Mouse (Mus musculus): Measurements from ENCODE around the gene Tmcc3.
"Not testable (repeated sequence)": the region's sequence is repeated elsewhere in the genome, so short reads cannot be mapped to it uniquely, and the experiment has no call there.

Tmcc3 gene

DNA sequence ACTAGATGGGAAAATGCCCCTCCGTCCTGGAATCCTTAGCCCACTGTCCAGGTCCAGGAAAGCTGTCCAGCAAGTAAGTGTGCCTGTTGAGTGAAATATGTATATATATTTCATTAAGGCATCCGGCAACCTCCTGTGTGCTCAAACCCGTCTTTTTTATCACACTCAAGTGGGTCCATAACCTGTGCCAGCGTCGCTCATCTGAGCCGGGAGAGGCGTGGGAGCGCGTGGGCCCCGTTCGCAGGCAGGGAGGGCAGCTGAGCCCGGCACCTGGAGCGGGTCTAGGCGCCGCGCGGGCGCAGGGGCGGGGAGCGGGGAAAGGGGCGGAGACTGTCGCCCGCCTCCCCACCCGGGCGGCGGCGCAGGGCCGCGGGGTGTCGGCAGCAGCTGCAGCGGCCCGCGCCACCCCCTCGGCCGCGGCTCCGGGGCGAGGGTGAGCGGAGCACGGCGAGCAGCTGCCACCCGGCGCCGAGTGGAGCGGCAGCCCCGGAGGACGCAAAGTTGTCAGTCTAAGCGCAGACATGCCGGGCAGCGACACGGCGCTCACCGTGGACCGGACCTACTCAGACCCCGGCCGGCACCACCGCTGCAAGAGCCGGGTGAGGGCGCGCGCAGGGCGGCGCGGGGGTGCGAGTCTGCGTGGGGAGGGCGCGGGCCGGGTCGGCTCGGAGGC is 202.9 kb downstream of the Tmcc3 start:
- DNase-seq (ENCODE audit: low spot score in 2 of 2): peak; percentile 27 to 72

DNA sequence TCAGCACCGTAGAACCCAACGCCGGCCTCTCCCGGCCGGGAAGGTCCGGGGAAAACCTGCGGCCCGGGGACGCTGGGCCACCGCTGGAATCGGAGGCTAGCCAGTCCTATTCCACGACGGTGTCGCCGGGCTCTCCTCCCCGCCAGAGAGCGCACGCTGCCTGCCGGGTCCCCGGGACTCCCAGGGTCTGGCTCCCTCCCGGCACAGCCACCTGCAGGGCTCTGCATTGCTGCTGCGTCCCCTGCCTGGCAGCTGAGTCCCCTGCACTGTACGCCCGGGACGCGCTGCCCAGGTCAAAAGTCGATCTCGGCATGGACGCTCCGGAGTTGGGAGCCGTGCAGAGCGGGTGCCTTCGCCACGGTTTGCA is 203.4 kb downstream of the Tmcc3 start:
- DNase-seq (ENCODE audit: low spot score in 2 of 2): peak in 1 of 2 experiments; percentile 44

DNA sequence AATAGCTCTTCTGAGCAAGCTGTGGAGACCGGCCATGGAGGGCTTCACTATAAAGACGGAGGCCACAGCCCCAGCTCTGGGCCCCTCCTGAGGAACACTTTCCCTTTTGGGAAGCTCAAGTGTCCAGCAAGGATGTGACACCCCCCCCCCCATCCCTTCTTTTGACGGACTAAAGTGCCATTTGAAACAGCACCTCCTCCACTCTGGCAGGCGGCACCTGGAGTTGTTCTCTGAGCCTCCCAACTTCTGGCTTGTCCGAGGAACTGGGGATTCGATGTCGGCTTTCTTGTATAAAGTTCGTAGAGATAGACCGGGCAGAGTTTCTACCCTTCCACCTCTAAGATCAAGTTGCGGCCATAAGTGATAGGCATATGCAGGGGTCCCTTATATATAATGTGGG is 203.8 kb downstream of the Tmcc3 start:
- no peak for DNase-seq (ENCODE audit: low spot score in 2 of 2)

DNA sequence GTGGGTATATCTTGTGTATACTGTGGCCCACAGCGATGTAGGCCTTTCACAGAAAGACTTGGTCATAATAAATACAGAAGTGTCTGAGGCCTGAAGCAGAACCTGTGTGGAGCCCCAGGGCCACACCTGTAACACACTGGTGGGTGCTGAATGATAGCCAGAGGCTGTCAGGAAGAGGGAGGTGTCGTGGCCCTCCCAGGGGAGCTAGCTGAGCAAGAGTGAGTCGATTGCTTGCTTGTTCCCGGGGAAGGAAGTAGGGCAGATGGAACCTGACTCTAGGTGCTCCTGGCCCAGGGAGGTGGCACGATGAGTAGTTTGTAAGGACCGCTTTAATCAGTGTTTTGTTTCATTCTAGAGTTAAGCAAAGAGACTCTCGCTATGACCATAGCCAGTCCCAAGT is 208.1 kb downstream of the Tmcc3 start:
- DNase-seq (ENCODE audit: low spot score in 2 of 2): no peak

DNA sequence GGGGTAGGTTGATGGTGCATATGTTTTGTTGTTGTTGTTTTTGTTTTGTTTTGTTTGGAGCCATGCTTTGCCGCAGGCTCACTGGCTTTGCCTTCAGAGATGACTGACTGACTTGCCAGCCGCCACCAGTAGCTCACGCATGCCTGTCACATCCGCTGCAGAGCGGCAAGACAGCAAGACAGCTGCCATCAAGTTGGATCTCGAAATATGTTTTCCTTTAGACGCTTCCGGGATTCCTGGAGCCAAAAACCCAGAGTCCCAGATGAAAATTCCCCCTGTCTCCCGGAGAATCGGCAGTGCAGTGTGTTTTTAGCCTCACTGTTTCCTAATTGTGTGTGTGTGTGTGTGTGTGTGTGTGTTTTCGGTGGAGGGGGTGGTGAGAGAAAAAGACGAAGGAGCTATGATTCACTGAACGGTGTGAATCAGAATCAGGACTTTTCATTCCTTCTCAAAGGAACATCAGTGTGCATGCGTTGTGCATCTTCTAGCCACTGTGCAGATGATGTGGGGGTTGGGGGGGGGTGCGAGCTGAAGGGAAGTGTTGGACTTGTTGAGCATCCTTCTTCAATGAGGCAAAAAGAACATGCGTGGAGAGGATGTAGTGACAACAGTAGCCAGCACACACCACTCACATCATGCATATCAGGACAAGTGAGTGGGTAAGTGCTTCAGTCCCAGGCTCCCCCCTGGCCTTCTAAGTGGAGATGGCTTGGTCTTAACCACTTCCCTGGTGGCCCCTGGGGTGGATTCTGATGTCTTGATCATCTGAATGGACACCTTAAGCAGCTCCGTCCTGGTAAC is 208.8 kb downstream of the Tmcc3 start:
- DNase-seq (ENCODE audit: low spot score in 2 of 2): peak in 1 of 2 experiments; percentile 33

DNA sequence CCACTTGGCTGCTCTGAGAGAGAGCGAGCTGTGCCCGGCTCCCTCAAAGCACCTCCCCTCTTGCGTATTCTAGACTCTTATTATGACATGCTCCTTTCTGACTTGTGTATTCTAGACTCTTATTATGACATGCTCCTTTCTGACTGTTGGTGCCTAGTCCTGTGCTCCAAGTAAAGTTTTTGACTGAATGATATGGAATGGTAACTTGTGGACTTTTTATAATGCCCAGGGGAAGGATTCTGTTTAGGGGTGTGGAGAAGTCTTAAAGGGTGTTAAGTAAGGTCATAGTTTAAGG is 209.3 kb downstream of the Tmcc3 start:
- DNase-seq (ENCODE audit: low spot score in 2 of 2): no peak

DNA sequence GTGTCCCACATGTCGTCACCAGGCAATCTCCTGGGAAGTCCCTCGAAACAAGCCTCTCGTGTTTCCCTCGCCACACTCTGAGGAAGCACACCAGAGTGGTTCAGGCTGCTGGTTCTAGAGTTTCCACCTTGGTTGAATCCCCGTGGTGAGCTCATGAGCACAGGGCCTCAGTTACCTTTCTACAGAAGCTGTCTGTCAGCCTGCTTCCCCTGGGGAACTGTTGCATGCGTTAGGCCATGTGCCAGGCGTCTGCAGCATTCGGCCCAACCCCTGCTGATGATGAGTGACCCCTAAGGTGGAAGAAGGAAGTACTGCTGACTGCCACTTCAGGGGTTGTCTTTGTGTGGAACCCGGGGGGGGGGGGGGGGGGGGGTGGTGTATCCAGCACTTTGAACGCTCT is 210.0 kb downstream of the Tmcc3 start:
- DNase-seq (ENCODE audit: low spot score in 2 of 2): no peak

DNA sequence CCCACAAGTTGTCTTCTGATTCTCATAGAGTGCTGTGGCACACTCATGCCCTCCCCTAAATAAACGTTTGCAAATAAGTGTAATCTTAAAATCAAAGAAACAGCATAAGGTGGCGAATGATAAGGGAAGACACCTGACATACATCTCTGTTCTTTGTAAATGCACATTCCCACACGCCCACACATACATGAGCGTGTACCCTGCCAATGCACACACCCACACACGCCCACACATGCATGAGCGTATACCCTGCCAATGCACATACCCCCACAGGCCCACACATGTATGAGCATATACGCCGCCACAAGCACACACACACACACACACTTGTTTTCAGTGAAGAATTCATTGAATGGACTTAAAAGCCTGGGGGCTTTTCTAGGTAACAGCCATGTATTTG is 211.5 kb downstream of the Tmcc3 start:
- no peak for DNase-seq (ENCODE audit: low spot score in 2 of 2)

DNA sequence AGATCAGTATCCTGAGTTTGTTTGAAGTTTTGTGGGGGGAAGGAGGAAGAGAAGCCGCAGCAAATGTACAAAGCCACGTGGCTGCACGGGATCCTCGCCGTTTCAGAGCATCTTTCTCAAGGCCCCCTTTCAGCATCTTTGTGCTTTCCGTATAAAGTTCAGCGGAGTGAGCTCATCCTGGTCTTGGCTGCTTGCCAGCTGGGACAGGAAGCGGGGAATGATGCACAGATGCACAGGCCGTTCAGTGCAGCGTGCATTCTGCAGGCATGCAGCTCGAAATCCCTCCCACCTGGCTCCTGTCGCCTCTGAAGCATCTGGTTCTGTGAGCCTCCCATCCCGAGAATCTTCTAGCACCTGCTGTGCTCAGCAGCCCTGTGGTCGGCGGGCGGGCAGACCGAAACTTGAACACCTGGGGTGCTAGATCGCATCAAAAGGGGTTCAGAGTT is 212.0 kb downstream of the Tmcc3 start:
- DNase-seq (ENCODE audit: low spot score in 2 of 2): peak; percentile 65 to 69

DNA sequence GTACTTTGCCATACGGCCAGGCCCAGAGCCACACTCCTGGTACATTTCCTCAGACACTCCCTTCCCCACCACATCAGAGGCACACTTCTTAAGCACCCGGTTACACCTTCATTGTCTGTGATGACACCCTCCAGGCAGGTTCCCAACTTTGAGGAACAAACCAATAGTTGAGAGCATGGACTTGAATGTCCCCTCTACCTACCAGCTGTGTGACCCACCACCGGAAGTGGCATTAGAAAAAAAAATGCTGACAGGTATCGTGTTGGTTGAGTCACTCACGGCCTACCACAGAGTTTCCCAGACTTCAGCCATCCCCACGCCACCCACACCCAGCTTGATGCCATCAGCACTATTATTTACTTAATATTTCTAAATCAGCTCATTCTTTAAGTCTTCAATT is 213.2 kb downstream of the Tmcc3 start:
- no peak for DNase-seq (ENCODE audit: low spot score in 2 of 2)

DNA sequence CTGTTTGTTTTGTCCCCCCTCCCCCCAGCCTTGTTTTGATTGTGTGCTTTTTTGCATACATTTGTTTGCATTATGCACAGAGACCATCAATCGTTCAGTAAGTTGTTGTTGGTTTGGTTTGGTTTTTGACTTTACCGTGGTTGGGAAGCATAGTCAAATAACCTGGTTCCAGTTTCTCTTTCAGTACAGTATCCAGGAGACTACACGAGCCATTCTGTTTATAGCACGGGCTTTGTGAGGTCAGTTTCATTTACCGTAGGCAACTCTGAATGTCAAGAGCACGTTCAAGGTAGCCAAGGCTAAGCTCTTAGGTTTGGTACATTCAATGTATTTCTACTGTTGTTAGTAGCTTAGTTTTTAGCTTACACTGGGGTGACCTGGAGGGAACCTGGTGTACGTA is 214.0 kb downstream of the Tmcc3 start:
- DNase-seq (ENCODE audit: low spot score in 2 of 2): no peak

DNA sequence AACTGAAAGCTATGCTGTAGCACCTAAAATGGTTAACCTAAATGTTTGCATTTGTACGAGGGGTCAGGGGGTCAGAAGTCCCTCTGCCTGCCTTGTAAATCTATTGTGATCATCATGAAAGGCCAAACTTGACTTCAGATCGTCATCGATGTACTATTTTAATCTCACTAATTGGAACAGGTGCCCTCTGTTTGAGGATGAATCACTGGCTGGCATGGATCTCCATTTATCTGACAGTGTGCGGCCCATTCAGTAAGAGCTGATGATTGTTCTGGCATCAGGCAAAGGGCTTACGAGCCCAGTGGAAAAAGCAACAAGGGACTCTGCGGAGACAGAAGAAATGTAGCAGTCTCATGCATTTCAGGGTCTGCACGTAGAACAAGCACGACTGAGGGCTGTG is 215.1 kb downstream of the Tmcc3 start:
- no peak for DNase-seq (ENCODE audit: low spot score in 2 of 2)

DNA sequence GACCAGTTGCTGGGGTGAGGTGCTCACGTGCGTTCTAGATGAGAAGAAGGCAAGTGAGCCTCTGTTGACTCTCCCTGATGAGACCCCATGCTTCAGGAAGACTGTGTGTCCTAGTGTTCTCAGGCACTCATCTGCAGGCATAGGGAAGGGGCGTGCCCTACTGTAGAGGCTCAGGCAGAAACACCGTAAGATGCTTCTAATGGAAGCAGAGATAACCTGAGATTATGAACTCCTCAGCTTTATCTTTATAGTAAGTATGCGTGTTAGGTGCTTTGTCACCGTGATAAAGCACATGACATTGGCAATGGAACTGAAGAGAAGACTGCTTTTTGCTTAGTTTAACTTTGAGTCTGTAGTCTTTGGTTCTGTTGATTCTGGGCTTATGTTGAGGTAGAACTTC is 215.5 kb downstream of the Tmcc3 start:
- DNase-seq (ENCODE audit: low spot score in 2 of 2): no peak

DNA sequence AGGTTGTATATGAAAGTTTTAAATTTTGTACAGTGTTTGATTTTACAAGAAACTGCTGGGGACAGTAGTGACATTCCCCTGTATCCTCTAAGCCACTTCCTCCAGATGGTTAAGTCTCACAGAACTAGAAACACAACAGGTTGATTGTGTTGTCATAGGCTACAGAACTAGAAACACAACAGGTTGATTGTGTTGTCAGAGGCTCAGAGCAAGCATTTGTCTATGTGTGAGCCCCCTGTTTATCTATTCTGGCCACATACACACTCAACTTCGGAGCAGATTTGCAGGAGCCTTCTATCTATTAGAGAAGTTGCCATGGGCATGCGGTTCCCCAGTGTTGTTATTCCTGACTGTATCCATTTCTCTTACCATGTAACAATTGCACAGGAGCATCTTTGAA is 218.3 kb downstream of the Tmcc3 start:
- DNase-seq (ENCODE audit: low spot score in 2 of 2): no peak

DNA sequence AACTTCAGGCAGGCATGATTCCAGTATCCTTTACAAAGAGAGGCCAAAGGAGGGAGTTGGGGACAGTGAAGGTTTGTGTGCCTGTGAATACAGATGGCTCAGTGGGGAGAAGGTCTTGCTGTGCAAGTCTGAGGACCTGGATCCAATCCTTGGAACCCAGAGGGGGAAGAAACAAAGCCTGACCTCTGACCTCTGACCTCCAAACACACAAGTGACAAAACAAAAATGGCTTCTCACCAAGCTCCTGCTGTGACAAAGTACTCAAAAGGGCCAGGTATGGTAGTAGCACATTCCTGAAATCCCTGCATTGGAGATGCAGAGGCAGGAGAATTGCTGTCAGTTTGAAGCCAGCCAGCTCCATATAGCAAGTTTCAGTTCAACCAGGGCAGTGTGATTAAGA is 219.7 kb downstream of the Tmcc3 start:
- DNase-seq (ENCODE audit: low spot score in 2 of 2): no peak

DNA sequence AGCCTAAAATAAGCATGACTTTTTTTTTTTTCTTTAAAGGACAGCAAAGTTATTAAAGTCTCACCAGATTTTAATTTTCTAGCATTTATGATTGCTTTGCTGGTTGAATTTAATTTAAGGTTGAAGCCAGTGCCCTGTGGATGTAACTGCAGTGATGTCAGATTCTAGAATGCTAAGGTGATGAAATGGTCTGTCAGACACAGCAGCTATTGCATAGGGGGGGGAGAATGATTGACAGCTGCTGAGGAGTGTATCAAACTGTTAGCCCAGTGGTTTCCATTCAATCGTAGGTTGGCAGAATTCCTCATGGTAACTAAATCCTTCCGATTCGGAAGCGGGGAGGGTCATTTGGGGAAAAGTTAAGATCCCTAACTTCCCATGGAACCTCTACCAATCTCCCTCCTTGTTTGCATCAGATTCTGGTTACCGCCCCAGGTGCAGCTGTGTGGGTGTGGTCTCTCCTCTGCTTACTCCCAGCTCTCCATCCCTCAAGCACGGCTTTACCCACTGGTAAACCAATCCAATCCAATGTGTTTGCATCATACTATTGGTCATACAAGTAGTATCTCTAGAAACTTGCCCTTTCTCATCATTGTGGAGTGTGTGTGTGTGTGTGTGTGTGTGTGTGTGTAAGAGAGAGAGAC is 221.5 kb downstream of the Tmcc3 start:
- DNase-seq (ENCODE audit: low spot score in 2 of 2): no peak

DNA sequence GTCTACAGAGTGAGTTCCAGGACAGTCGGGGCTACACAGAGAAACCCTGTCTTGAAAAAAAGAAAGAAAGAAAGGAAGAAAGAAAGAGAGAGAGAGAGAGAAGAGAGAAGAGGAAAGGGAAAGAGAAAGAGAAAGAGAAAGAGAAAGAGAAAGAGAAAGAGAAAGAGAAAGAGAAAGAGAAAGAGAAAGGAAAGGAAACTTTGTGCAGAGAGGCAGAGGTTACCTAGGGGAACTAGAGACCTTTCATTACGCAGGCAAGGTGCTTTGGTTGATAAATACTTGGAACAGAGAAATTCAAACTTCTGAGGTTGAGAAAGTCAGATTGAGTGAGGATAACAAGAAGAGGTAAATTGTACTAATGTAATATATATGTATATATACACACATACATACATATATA is 226.9 kb downstream of the Tmcc3 start:
- not testable (repeated sequence) for DNase-seq (ENCODE audit: low spot score in 2 of 2)

DNA sequence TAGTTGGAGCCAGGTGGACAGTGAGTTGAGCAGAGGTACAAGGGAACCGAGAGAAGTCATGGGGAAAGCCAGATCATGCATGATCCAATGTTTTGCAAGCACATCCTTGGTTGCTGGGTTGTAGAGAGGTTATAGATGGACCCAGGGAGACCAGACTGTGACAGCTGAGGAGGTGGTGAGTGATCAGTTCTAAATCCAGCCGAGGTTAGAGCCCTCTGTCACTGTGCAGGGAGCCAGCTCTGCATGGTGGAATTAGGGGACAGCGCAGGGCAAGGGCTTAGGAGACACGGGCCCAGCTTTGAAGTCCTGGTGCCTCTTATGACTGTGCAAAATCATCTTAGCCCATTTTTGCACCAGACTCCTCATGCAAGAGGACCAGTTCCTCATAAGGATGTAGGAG is 228.5 kb downstream of the Tmcc3 start:
- no peak for DNase-seq (ENCODE audit: low spot score in 2 of 2)

DNA sequence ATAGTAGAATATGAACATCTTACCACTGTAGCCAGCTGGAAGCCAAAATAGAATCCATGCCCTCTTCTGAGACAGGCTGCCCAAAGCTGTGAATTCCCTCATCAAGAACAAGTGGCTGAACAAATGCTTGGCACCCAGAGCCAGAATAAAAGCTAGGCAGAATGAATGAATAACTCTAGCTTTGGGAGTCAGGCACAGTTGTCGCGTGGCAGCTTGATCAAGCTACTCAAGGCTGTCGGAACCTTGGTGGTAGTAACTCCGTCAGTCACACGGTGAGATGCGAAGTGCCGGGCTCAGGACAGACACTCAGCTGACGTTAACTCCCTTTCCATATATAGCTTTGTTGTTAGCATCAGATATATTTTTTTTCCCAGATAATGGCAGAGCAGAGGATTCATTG is 232.2 kb downstream of the Tmcc3 start:
- no peak for DNase-seq (ENCODE audit: low spot score in 2 of 2)

DNA sequence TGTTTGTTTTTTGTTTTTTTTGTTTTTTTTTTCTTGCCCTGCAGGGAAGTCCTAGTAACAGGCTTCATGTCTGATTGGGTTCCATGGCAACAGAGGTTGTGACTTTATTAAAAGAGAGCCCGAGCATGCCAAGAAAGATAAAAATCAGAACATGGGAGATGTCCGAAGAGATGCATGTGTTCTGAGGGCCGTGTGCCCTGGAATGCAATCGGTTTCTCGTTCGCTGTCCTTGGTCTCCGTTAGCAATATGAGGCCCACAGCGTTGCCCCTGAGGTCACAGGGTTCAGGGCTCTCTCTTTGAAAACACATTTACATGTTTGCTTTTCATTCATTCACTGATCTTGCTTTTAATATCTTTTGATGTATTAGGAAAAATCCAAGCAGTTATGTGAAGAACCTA is 233.1 kb downstream of the Tmcc3 start:
- no peak for DNase-seq (ENCODE audit: low spot score in 2 of 2)

DNA sequence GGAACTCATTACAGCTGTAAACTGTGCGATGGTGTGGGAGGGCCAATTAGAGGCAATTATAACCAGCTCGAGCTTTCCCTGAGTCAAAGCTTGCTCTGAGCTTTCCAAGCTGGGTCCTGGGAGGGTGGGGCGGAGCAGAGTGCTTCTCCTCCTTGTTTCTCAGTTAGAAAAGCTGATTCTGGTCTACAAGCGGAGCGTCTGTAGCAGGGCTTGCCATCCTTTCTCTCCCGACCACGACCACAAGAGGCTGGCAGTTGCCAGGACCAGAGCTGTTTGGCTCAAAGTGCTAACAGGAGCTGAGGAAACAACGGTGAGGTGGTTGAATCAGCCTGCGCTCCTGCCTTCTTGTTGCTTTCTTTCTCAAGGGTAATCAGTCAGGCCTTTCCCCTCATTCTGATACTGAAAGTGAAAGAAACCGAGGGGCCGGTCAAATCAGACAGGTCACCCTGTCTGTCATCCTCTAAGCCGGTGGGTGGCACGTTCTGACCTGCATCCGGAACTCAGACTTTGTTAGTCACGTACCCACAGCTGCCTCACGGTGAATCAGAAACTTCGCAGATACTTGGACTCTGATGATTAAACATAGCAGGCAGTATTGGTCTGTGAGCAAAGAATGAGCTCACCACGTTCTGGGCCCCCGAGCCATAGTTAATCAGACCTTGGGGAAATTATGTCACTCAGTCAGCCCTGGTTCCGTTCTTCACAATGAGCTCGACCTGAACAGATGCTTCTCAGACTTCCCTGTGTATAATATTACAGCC is 233.7 kb downstream of the Tmcc3 start:
- DNase-seq (ENCODE audit: low spot score in 2 of 2): peak in 1 of 2 experiments; percentile 36

DNA sequence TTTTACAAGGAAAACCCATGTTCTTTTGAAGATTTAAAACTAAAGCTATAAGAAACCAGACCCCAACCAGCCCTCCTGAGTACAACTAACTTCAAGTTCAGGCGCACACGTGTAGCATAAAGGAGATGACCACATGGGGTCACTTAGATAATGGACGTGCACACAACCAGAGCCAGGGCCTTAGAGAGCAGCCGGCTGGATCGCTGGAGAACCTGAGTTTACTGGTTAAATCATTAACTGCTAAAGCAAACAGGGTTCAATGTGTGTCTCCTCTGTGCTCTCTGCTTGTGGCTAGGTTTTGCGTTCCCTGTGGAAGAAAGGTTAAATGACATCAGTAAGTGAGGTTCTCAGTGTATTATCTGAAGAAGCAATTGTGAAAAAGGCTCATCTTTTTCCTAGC is 234.9 kb downstream of the Tmcc3 start:
- DNase-seq (ENCODE audit: low spot score in 2 of 2): no peak
